Mouse (Mus musculus) frontal cortex, postnatal 10 days (tissue): ENCODE measurements around the gene Clec16a.
A peak's percentile ranks its signal among the peaks of the same experiment; 100 is the strongest.

Source experiments
- DNase-seq, 2 experiments: peaks; one replicate each; pipeline ENCODE4 v3.0.0; 2022; ENCODE audit warnings: low spot score in 2 of 2, mixed read lengths in 1 of 2

Clec16a gene

GRCm38 (mm10) chr16:10785371-10786231 lies 240.5 kb downstream of the Clec16a start, which contains the start of gene Socs1:
Gene Socs1, minus strand, starts transcription at chr16:10785536.
- DNase-seq = peak; percentile 72 to 82

- DNase-seq = peak; percentile 62 to 80
Observed at GRCm38 (mm10) chr16:10786288-10786687, 241.1 kb downstream of the Clec16a start.

GRCm38 (mm10) chr16:10786782-10787547 lies 241.8 kb downstream of the Clec16a start:
- DNase-seq = no peak

- DNase-seq = no peak
Observed at GRCm38 (mm10) chr16:10787548-10788058, 242.5 kb downstream of the Clec16a start.

- DNase-seq = no peak
Observed at GRCm38 (mm10) chr16:10788271-10788670, 243.1 kb downstream of the Clec16a start, which contains the start of gene Tnp2. Gene Tnp2, minus strand, starts transcription at chr16:10788660.

- DNase-seq = no peak
Observed at GRCm38 (mm10) chr16:10788866-10789265, 243.7 kb downstream of the Clec16a start.

GRCm38 (mm10) chr16:10790702-10791101 lies 245.6 kb downstream of the Clec16a start, which contains the start of gene Prm3:
Gene Prm3, minus strand, starts transcription at chr16:10790914.
- DNase-seq = no peak
